In genomic region chr11:54122416-54123264, GRCm38 (mm10) we compare ENCODE assay signal across 8 mouse cellular contexts. TPM values are rescaled to one million over a fixed set of nuclear protein-coding genes. Genes with fewer than 3 reads are reported as not detected.
DNase-seq lines count a peak whose midpoint lies in the region; ATAC-seq and TF ChIP-seq lines count a peak whose summit lies in the region.

No protein-coding gene starts in this region.

- ATAC-seq in forebrain, postnatal 0 days, result peak; percentile 78
- ATAC-seq in hindbrain, embryonic 12.5 days (ENCODE audit: low FRiP score), result peak; percentile 54
- 0 out of 2 replicates have a peak, but pooled peaks have one; percentile 34 for ATAC-seq in midbrain, embryonic 12.5 days (ENCODE audit: low FRiP score, low read depth)

- peaks cover 15% of the 10 kb centered on the region for H3K4me1 ChIP-seq in forebrain, postnatal 0 days (ENCODE audit: insufficient read depth)
- peaks cover 20% of the 10 kb centered on the region for H3K4me1 ChIP-seq in hindbrain, embryonic 12.5 days
- 0 out of 2 replicates have a peak, but pooled peaks cover 4% of the 10 kb centered on the region for H3K4me1 ChIP-seq in midbrain, embryonic 12.5 days

- H3K27ac ChIP-seq in forebrain, postnatal 0 days (ENCODE audit: low read depth, low read length), result no peak overlapping the region
- 0 out of 2 replicates have a peak overlapping the region, but pooled peaks have one; percentile 8 for H3K27ac ChIP-seq in hindbrain, embryonic 12.5 days
- no peak overlapping the region for H3K27ac ChIP-seq in midbrain, embryonic 12.5 days (replicated peaks)

- H3K9ac ChIP-seq in forebrain, postnatal 0 days, result no peak overlapping the region
- no peak overlapping the region for H3K9ac ChIP-seq in hindbrain, embryonic 12.5 days
- H3K9ac ChIP-seq in midbrain, embryonic 12.5 days (replicated peaks), result no peak overlapping the region

- 42% methylated on average over 14 of the region's 14 CpGs for WGBS in forebrain, postnatal 0 days
- 69% methylated on average over 14 of the region's 14 CpGs for WGBS in hindbrain, embryonic 12.5 days
- 70% methylated on average over 14 of the region's 14 CpGs for WGBS in midbrain, embryonic 12.5 days

- H3K9me3 ChIP-seq in forebrain, postnatal 0 days (ENCODE audit: low read length), result no peaks in the 10 kb centered on the region
- H3K9me3 ChIP-seq in hindbrain, embryonic 12.5 days (replicated peaks), result no peaks in the 10 kb centered on the region
- H3K9me3 ChIP-seq in midbrain, embryonic 12.5 days, result no peaks in the 10 kb centered on the region

- no peak overlapping the region for H3K4me3 ChIP-seq in forebrain, postnatal 0 days (ENCODE audit: low read depth, low read length)
- no peak overlapping the region for H3K4me3 ChIP-seq in hindbrain, embryonic 12.5 days
- no peak overlapping the region for H3K4me3 ChIP-seq in midbrain, embryonic 12.5 days

- peak; percentile 74 for TF ChIP-seq CTCF in forebrain, postnatal 0 days (IDR thresholded peaks at IDR 0.05; ENCODE audit: low read depth)

- no peak overlapping the region for H3K4me2 ChIP-seq in forebrain, postnatal 0 days (ENCODE audit: low read depth)
- no peak overlapping the region for H3K4me2 ChIP-seq in hindbrain, embryonic 12.5 days (replicated peaks)
- H3K4me2 ChIP-seq in midbrain, embryonic 12.5 days (replicated peaks), result no peak overlapping the region

- no peaks in the 10 kb centered on the region for H3K27me3 ChIP-seq in forebrain, postnatal 0 days (ENCODE audit: insufficient read depth, low read length)
- H3K27me3 ChIP-seq in hindbrain, embryonic 12.5 days, result no peaks in the 10 kb centered on the region
- H3K27me3 ChIP-seq in midbrain, embryonic 12.5 days, result no peaks in the 10 kb centered on the region

- H3K36me3 ChIP-seq in forebrain, postnatal 0 days (ENCODE audit: insufficient read depth), result 0 out of 2 replicates have a peak, but pooled peaks cover 7% of the 10 kb centered on the region
- peaks cover 6% of the 10 kb centered on the region; the same call in 1 of the 2 replicates for H3K36me3 ChIP-seq in hindbrain, embryonic 12.5 days
- H3K36me3 ChIP-seq in midbrain, embryonic 12.5 days, result no peaks in the 10 kb centered on the region

- DNase-seq in 3T3-L1 (ENCODE audit: low read depth, low spot score) (peak; percentile 39), NIH3T3 (ENCODE audit: low read depth) (peak; percentile 43)
- DNase-seq in forebrain, postnatal 0 days, result peak; percentile 62
- DNase-seq in layer of hippocampus, postnatal 14 days (ENCODE audit: low spot score in 2 of 2), result peak; percentile 84 to 85
- DNase-seq in thymus, postnatal 36 days, result no peak
- no peak for DNase-seq in natural killer cell, adult 2 months (ENCODE audit: low spot score in 2 of 2)

RNA-seq across cellular contexts. Expression of gene P4ha2, which starts 22.7 kb away (rescaled TPM):
- total RNA-seq in forebrain, postnatal 0 days (2014; rRNA removed), result 6.8 and 9.8 TPM in 2 replicates
- polyA plus RNA-seq in forebrain, postnatal 0 days (2015; fragmentation: Nextera tagmentation; extraction: Ambion mirVana), result 6.0 and 6.1 TPM in 2 replicates
- 27.0 and 29.3 TPM in 2 replicates for polyA plus RNA-seq in hindbrain, embryonic 12.5 days (2016; fragmentation: Nextera tagmentation; extraction: Ambion mirVana)
- 10 to 100 TPM; 21.1 to 22.4 TPM for total RNA-seq in layer of hippocampus, postnatal 14 days (2021)
- 15.3 and 21.0 TPM in 2 replicates for polyA plus RNA-seq in midbrain, embryonic 12.5 days (2016; fragmentation: Nextera tagmentation; extraction: Ambion mirVana)

RNA-seq across cellular contexts. Expression of gene Pdlim4, which starts 53.8 kb away (rescaled TPM):
- 27.6 and 30.9 TPM in 2 replicates for total RNA-seq in forebrain, postnatal 0 days (2014; rRNA removed)
- 47.9 and 50.7 TPM in 2 replicates for polyA plus RNA-seq in forebrain, postnatal 0 days (2015; fragmentation: Nextera tagmentation; extraction: Ambion mirVana)
- 48.6 and 53.6 TPM in 2 replicates for polyA plus RNA-seq in hindbrain, embryonic 12.5 days (2016; fragmentation: Nextera tagmentation; extraction: Ambion mirVana)
- 10 to 100 TPM; 17.7 to 17.9 TPM for total RNA-seq in layer of hippocampus, postnatal 14 days (2021)
- 30.7 and 36.4 TPM in 2 replicates for polyA plus RNA-seq in midbrain, embryonic 12.5 days (2016; fragmentation: Nextera tagmentation; extraction: Ambion mirVana)

Comparison
In these comparisons a context has a peak if more than half of its experiments do, and no peak if none do; other contexts are left out.
1. DNase-seq: peak in 3T3-L1 (single experiment), NIH3T3 (single experiment), forebrain, postnatal 0 days (single experiment) and layer of hippocampus, postnatal 14 days (2 of 2); none in thymus, postnatal 36 days (0 of 2) and natural killer cell, adult 2 months (0 of 2).
2. Peak in every context shown above with its lines, with median percentiles within 50 percentile points of each other: ATAC-seq.